Mouse (Mus musculus) midbrain, embryonic 13.5 days (tissue): ENCODE measurements around the gene Castor1. TPM values are rescaled to one million over a fixed set of nuclear protein-coding genes. Genes with fewer than 3 reads are reported as not detected.

Experiments used
- ATAC-seq: fragments of 200-750 bp; cut with Nextera tagmentation; 2 replicates; pipeline ENCODE4 v1.8.0; 2017; ENCODE audit warnings: mild to moderate bottlenecking, moderate TSS enrichment, moderate library complexity
- H3K27ac ChIP-seq: fragments of 300-500 bp; sonication (generic); 2 replicates; pipeline ENCODE4 v1.5.1; 2015; ENCODE audit warnings: inconsistent platforms, mild to moderate bottlenecking, moderate library complexity
- H3K27me3 ChIP-seq: fragments of 300-500 bp; sonication (generic); 2 replicates; pipeline ENCODE4 v1.6.1; 2015; ENCODE audit warnings: mild to moderate bottlenecking, inconsistent platforms
- H3K36me3 ChIP-seq: fragments of 300-500 bp; sonication (generic); 2 replicates; pipeline ENCODE4 v1.6.1; 2015; ENCODE audit warnings: mild to moderate bottlenecking, inconsistent platforms
- H3K4me1 ChIP-seq: fragments of 300-500 bp; sonication (generic); replicated peaks from 2 replicates; pipeline ENCODE4 v1.6.1; 2015; ENCODE audit warnings: inconsistent platforms
- H3K4me2 ChIP-seq: fragments of 300-500 bp; sonication (generic); replicated peaks from 2 replicates; pipeline ENCODE4 v1.6.1; 2015; ENCODE audit warnings: moderate library complexity, mild to moderate bottlenecking, inconsistent platforms
- H3K4me3 ChIP-seq: fragments of 300-500 bp; sonication (generic); replicated peaks from 2 replicates; pipeline ENCODE4 v1.5.1; 2015; ENCODE audit warnings: mild to moderate bottlenecking, inconsistent platforms
- H3K9ac ChIP-seq: fragments of 300-500 bp; sonication (generic); replicated peaks from 2 replicates; pipeline ENCODE4 v1.6.1; 2015; ENCODE audit warnings: mild to moderate bottlenecking, inconsistent platforms
- H3K9me3 ChIP-seq: fragments of 300-500 bp; sonication (generic); 2 replicates; pipeline ENCODE4 v1.6.1; 2016; ENCODE audit warnings: mild to moderate bottlenecking, inconsistent platforms
- WGBS: fragments of 180-500 bp; shearing (Covaris S2); methylation state at CpG from one replicate; pipeline ENCODE4 v1.1.7; 2015; 5-methylcytosine and 5-hydroxymethylcytosine counted together
- polyA plus RNA-seq: library from polyadenylated mRNA; unstranded; fragments of >200 nt; fragmentation: Nextera tagmentation; extraction: Ambion mirVana; gene quantifications from 2 replicates; pipeline ENCODE4 v1.2.1, GENCODE M21; 2015

Castor1 gene
- polyA plus RNA-seq, 1 experiment from 2014 or later: 1.5 TPM

- Histone ChIP-seq H3K27ac (no peak overlapping the region), H3K4me2 (no peak overlapping the region), H3K36me3 (no peaks in the 10 kb centered on the region), H3K9me3 (no peaks in the 10 kb centered on the region), H3K27me3 (no peaks in the 10 kb centered on the region), H3K4me3 (no peak overlapping the region), H3K4me1 (no peaks in the 10 kb centered on the region), H3K9ac (no peak overlapping the region)
- WGBS: 92% methylated on average over 23 of the region's 23 CpGs
- no peak for ATAC-seq
These were observed 21.7 kb downstream of the Castor1 start for GRCm38 (mm10) chr11:4239691-4240090.

GRCm38 (mm10) chr11:4240151-4240550 lies 22.1 kb downstream of the Castor1 start:
- no peaks in the 10 kb centered on the region for H3K36me3 ChIP-seq
- no peaks in the 10 kb centered on the region for H3K4me1 ChIP-seq
- no peaks in the 10 kb centered on the region for H3K9me3 ChIP-seq
- no peak overlapping the region for H3K9ac ChIP-seq
- 77% methylated on average over 7 of the region's 7 CpGs for WGBS
- no peak overlapping the region for H3K27ac ChIP-seq
- no peak overlapping the region for H3K4me2 ChIP-seq
- no peak for ATAC-seq
- H3K4me3 ChIP-seq: no peak overlapping the region
- no peaks in the 10 kb centered on the region for H3K27me3 ChIP-seq

GRCm38 (mm10) chr11:4241180-4241579 lies 23.2 kb downstream of the Castor1 start:
- H3K9ac ChIP-seq: no peak overlapping the region
- no peaks in the 10 kb centered on the region for H3K27me3 ChIP-seq
- 79% methylated on average over 4 of the region's 4 CpGs for WGBS
- no peaks in the 10 kb centered on the region for H3K9me3 ChIP-seq
- no peaks in the 10 kb centered on the region for H3K4me1 ChIP-seq
- no peak overlapping the region for H3K27ac ChIP-seq
- H3K4me3 ChIP-seq: no peak overlapping the region
- no peaks in the 10 kb centered on the region for H3K36me3 ChIP-seq
- H3K4me2 ChIP-seq: no peak overlapping the region
- ATAC-seq: no peak

GRCm38 (mm10) chr11:4246126-4246525 lies 28.1 kb downstream of the Castor1 start:
- Histone ChIP-seq H3K4me3 (no peak overlapping the region), H3K9ac (no peak overlapping the region), H3K27ac (no peak overlapping the region), H3K4me2 (no peak overlapping the region), H3K9me3 (no peaks in the 10 kb centered on the region), H3K4me1 (no peaks in the 10 kb centered on the region), H3K36me3 (no peaks in the 10 kb centered on the region), H3K27me3 (no peaks in the 10 kb centered on the region)
- WGBS: 83% methylated on average over 6 of the region's 6 CpGs
- ATAC-seq: no peak

GRCm38 (mm10) chr11:4246623-4247022 lies 28.6 kb downstream of the Castor1 start:
- Histone ChIP-seq H3K4me2 (no peak overlapping the region), H3K4me3 (no peak overlapping the region), H3K27me3 (no peaks in the 10 kb centered on the region), H3K4me1 (no peaks in the 10 kb centered on the region), H3K9me3 (no peaks in the 10 kb centered on the region), H3K27ac (no peak overlapping the region), H3K36me3 (no peaks in the 10 kb centered on the region), H3K9ac (no peak overlapping the region)
- ATAC-seq: no peak
- 71% methylated on average over 4 of the region's 4 CpGs for WGBS

GRCm38 (mm10) chr11:4247201-4247959 lies 29.4 kb downstream of the Castor1 start:
- Histone ChIP-seq H3K4me2 (no peak overlapping the region), H3K9ac (no peak overlapping the region), H3K4me3 (no peak overlapping the region), H3K4me1 (no peaks in the 10 kb centered on the region), H3K9me3 (no peaks in the 10 kb centered on the region), H3K27me3 (no peaks in the 10 kb centered on the region), H3K36me3 (no peaks in the 10 kb centered on the region), H3K27ac (no peak overlapping the region)
- 82% methylated on average over 14 of the region's 14 CpGs for WGBS
- no peak for ATAC-seq

- no peak for ATAC-seq
- H3K4me1 ChIP-seq: no peaks in the 10 kb centered on the region
- no peak overlapping the region for H3K4me2 ChIP-seq
- H3K27ac ChIP-seq: no peak overlapping the region
- no peak overlapping the region for H3K4me3 ChIP-seq
- no peaks in the 10 kb centered on the region for H3K27me3 ChIP-seq
- H3K9ac ChIP-seq: no peak overlapping the region
- H3K9me3 ChIP-seq: no peaks in the 10 kb centered on the region
- no peaks in the 10 kb centered on the region for H3K36me3 ChIP-seq
- WGBS: 97% methylated on average over 3 of the region's 3 CpGs
These were observed 31.1 kb downstream of the Castor1 start for GRCm38 (mm10) chr11:4249151-4249550.

GRCm38 (mm10) chr11:4250290-4250689 lies 32.3 kb downstream of the Castor1 start:
- no peak overlapping the region for H3K9ac ChIP-seq
- H3K36me3 ChIP-seq: no peaks in the 10 kb centered on the region
- H3K27ac ChIP-seq: no peak overlapping the region
- no peaks in the 10 kb centered on the region for H3K9me3 ChIP-seq
- H3K4me3 ChIP-seq: no peak overlapping the region
- no peak overlapping the region for H3K4me2 ChIP-seq
- ATAC-seq: no peak
- no peaks in the 10 kb centered on the region for H3K27me3 ChIP-seq
- 75% methylated on average over 7 of the region's 7 CpGs for WGBS
- H3K4me1 ChIP-seq: no peaks in the 10 kb centered on the region

GRCm38 (mm10) chr11:4251376-4251775 lies 33.4 kb downstream of the Castor1 start:
- 75% methylated on average over 3 of the region's 3 CpGs for WGBS
- no peak overlapping the region for H3K4me2 ChIP-seq
- H3K27ac ChIP-seq: no peak overlapping the region
- no peaks in the 10 kb centered on the region for H3K36me3 ChIP-seq
- no peak overlapping the region for H3K9ac ChIP-seq
- H3K4me3 ChIP-seq: no peak overlapping the region
- no peak for ATAC-seq
- H3K4me1 ChIP-seq: no peaks in the 10 kb centered on the region
- no peaks in the 10 kb centered on the region for H3K27me3 ChIP-seq
- no peaks in the 10 kb centered on the region for H3K9me3 ChIP-seq

GRCm38 (mm10) chr11:4252886-4253285 lies 34.9 kb downstream of the Castor1 start:
- Histone ChIP-seq H3K4me1 (no peaks in the 10 kb centered on the region), H3K36me3 (no peaks in the 10 kb centered on the region), H3K4me2 (no peak overlapping the region), H3K27me3 (no peaks in the 10 kb centered on the region), H3K9ac (no peak overlapping the region), H3K9me3 (no peaks in the 10 kb centered on the region), H3K27ac (no peak overlapping the region), H3K4me3 (no peak overlapping the region)
- ATAC-seq: no peak
- 89% methylated on average over 2 of the region's 2 CpGs for WGBS

- Histone ChIP-seq H3K9ac (no peak within 1 kb of the TSS), H3K27ac (no peak within 1 kb of the TSS), H3K36me3 (no peaks in the 10 kb centered on the region), H3K4me2 (no peak within 1 kb of the TSS), H3K27me3 (0 out of 2 replicates have a peak, but pooled peaks cover 3% of the 10 kb centered on the region), H3K4me3 (no peak within 1 kb of the TSS), H3K4me1 (peaks cover 8% of the 10 kb centered on the region), H3K9me3 (no peaks in the 10 kb centered on the region)
- no peak for ATAC-seq
- WGBS: 68% methylated on average over 11 of the region's 11 CpGs
These were observed 39.0 kb downstream of the Castor1 start, which contains the start of gene Lif for GRCm38 (mm10) chr11:4256846-4257607. Gene Lif, plus strand, starts transcription at chr11:4257557.

GRCm38 (mm10) chr11:4257756-4258155 lies 39.7 kb downstream of the Castor1 start:
- Histone ChIP-seq H3K4me2 (no peak overlapping the region), H3K27me3 (0 out of 2 replicates have a peak, but pooled peaks cover 8% of the 10 kb centered on the region), H3K27ac (no peak overlapping the region), H3K36me3 (no peaks in the 10 kb centered on the region), H3K9ac (no peak overlapping the region), H3K4me1 (peaks cover 14% of the 10 kb centered on the region), H3K9me3 (no peaks in the 10 kb centered on the region), H3K4me3 (no peak overlapping the region)
- 62% methylated on average over 5 of the region's 5 CpGs for WGBS
- ATAC-seq: no peak
